Mouse (Mus musculus) liver, embryonic 14.5 days (tissue): ENCODE data around the gene Prrc2b. TPM values are rescaled to one million over a fixed set of nuclear protein-coding genes. Genes with fewer than 3 reads are reported as not detected.

ENCODE experiments used
- ATAC-seq: fragments of 200-750 bp; cut with Nextera tagmentation; 2 replicates; pipeline ENCODE4 v1.8.0; 2017; ENCODE audit warnings: moderate number of reproducible peaks, mild to moderate bottlenecking, moderate library complexity; ENCODE audit not compliant: insufficient read depth
- DNase-seq, 3 experiments: peaks; one replicate each; pipeline ENCODE4 v3.0.0-alpha.2; 2012 to 2013; ENCODE audit warnings: low read depth in 3 of 3, low spot score in 3 of 3
- H3K27ac ChIP-seq: fragments of 300-500 bp; sonication (generic); 2 replicates; pipeline ENCODE4 v1.5.1; 2014; ENCODE audit warnings: moderate library complexity, mild to moderate bottlenecking, control low read depth, inconsistent platforms
- H3K27me3 ChIP-seq: fragments of 300-500 bp; sonication (generic); 2 replicates; pipeline ENCODE4 v1.6.1; 2014; ENCODE audit warnings: mild to moderate bottlenecking, low read length, moderate library complexity; ENCODE audit not compliant: control insufficient read depth, insufficient read depth
- H3K36me3 ChIP-seq: fragments of 300-500 bp; sonication (generic); replicated peaks from 2 replicates; pipeline ENCODE4 v1.6.1; 2014; ENCODE audit warnings: low read depth; ENCODE audit not compliant: control insufficient read depth, insufficient read depth
- H3K4me1 ChIP-seq, 2 experiments: fragments of 200-500 bp in 1 of 2; fragments of 300-500 bp in 1 of 2; sonication (generic) in 1 of 2; replicated peaks; 2 replicates each; pipeline ENCODE4 v1.6.1; 2012 to 2014; ENCODE audit warnings: antibody characterized with exemption in 1 of 2, inconsistent platforms in 1 of 2, low read length in 1 of 2; ENCODE audit not compliant: control insufficient read depth in 2 of 2, insufficient read depth in 2 of 2
- H3K4me2 ChIP-seq: fragments of 300-500 bp; sonication (generic); 2 replicates; pipeline ENCODE4 v1.6.1; 2014; ENCODE audit warnings: low read depth, mild to moderate bottlenecking, control low read depth, moderate library complexity
- H3K4me3 ChIP-seq, 2 experiments: fragments of 200-500 bp in 1 of 2; fragments of 300-500 bp in 1 of 2; sonication (generic) in 1 of 2; 2 replicates each; pipeline ENCODE4 v1.5.1; 2012 to 2014; ENCODE audit warnings: low read depth in 2 of 2, low read length in 2 of 2, mild to moderate bottlenecking in 2 of 2, control low read depth in 1 of 2, inconsistent platforms in 1 of 2, moderate library complexity in 1 of 2; ENCODE audit not compliant: insufficient read depth in 1 of 2
- H3K9ac ChIP-seq: fragments of 300-500 bp; sonication (generic); replicated peaks from 2 replicates; pipeline ENCODE4 v1.6.1; 2014; ENCODE audit warnings: mild to moderate bottlenecking, control low read depth, moderate library complexity
- H3K9me3 ChIP-seq: fragments of 300-500 bp; sonication (generic); 2 replicates; pipeline ENCODE4 v1.6.1; 2016; ENCODE audit warnings: low read length, mixed read lengths; ENCODE audit not compliant: control insufficient read depth
- CTCF ChIP-seq: IDR thresholded peaks from 2 replicates; pipeline ENCODE4 v1.5.1; 2016; ENCODE audit warnings: antibody characterized with exemption, low read depth, control low read depth
- EP300 ChIP-seq: IDR thresholded peaks from 2 replicates; pipeline ENCODE4 v1.6.1; 2016; ENCODE audit warnings: antibody characterized with exemption, low read depth
- WGBS: fragments of 180-500 bp; shearing (Covaris S2); extraction: QIAGEN DNeasy Blood & Tissue Kit; methylation state at CpG from one replicate; pipeline ENCODE4 v1.1.7; 2014; ENCODE audit not compliant: insufficient replicate concordance; 5-methylcytosine and 5-hydroxymethylcytosine counted together
- polyA plus RNA-seq, 2 experiments: library from polyadenylated mRNA; depleted of rRNA in 1 of 2; stranded (reverse) in 1 of 2; unstranded in 1 of 2; fragments of >200 nt; fragmentation: Nextera tagmentation in 1 of 2; extraction: Ambion mirVana in 1 of 2; gene quantifications; 2 replicates each; pipeline versions ENCODE4 v1.2.1 to v1.2.3; 2012 to 2014

The Prrc2b gene
- polyA plus RNA-seq, 2 experiments: 6.2 to 7.6 TPM

- ATAC-seq (no peak), DNase-seq (no peak)
- H3K4me3 ChIP-seq: no peak overlapping the region
- H3K9me3 ChIP-seq: no peaks in the 10 kb centered on the region
- WGBS: 94% methylated on average over 11 of the region's 11 CpGs
- H3K9ac ChIP-seq: no peak overlapping the region
- H3K27ac ChIP-seq: no peak overlapping the region
- TF ChIP-seq CTCF (no peak), EP300 (no peak)
- H3K36me3 ChIP-seq: peaks cover 53% of the 10 kb centered on the region
- H3K4me2 ChIP-seq: no peak overlapping the region
- no peaks in the 10 kb centered on the region for H3K4me1 ChIP-seq
- H3K27me3 ChIP-seq: no peaks in the 10 kb centered on the region
These were observed 49.8 kb downstream of the Prrc2b start for GRCm38 (mm10) chr2:32200712-32201111.

GRCm38 (mm10) chr2:32201527-32201926 lies 50.6 kb downstream of the Prrc2b start:
- 85% methylated on average over 7 of the region's 7 CpGs for WGBS
- H3K36me3 ChIP-seq: peaks cover 58% of the 10 kb centered on the region
- H3K9ac ChIP-seq: no peak overlapping the region
- no peak for DNase-seq
- no peaks in the 10 kb centered on the region for H3K27me3 ChIP-seq
- H3K4me2 ChIP-seq: no peak overlapping the region
- no peak for TF ChIP-seq CTCF
- TF ChIP-seq EP300: no peak
- H3K4me1 ChIP-seq: no peaks in the 10 kb centered on the region
- H3K4me3 ChIP-seq: no peak overlapping the region
- H3K9me3 ChIP-seq: no peaks in the 10 kb centered on the region
- no peak overlapping the region for H3K27ac ChIP-seq
- ATAC-seq: no peak

- Histone ChIP-seq H3K9me3 (no peaks in the 10 kb centered on the region), H3K27ac (no peak overlapping the region)
- 89% methylated on average over 13 of the region's 13 CpGs for WGBS
These were observed 53.0 kb downstream of the Prrc2b start for GRCm38 (mm10) chr2:32203853-32204252.

GRCm38 (mm10) chr2:32207682-32208081 lies 56.8 kb downstream of the Prrc2b start:
- no peak for ATAC-seq
- H3K9ac ChIP-seq: no peak overlapping the region
- H3K27me3 ChIP-seq: no peaks in the 10 kb centered on the region
- H3K27ac ChIP-seq: no peak overlapping the region
- no peak overlapping the region for H3K4me3 ChIP-seq
- peaks cover 62% of the 10 kb centered on the region for H3K36me3 ChIP-seq
- no peak for DNase-seq
- H3K4me1 ChIP-seq: no peaks in the 10 kb centered on the region
- no peak for TF ChIP-seq EP300
- no peak for TF ChIP-seq CTCF
- no peaks in the 10 kb centered on the region for H3K9me3 ChIP-seq
- H3K4me2 ChIP-seq: no peak overlapping the region
- whole genome bisulfite sequencing: 71% methylated on average over 1 of the region's 1 CpGs

More at GRCm38 (mm10) chr2:32203853-32204252, 53.0 kb downstream of the Prrc2b start:
- DNase-seq (no peak), ATAC-seq (no peak)
- Histone ChIP-seq H3K4me3 (no peak overlapping the region), H3K4me1 (no peaks in the 10 kb centered on the region), H3K27me3 (no peaks in the 10 kb centered on the region), H3K36me3 (peaks cover 62% of the 10 kb centered on the region), H3K4me2 (no peak overlapping the region), H3K9ac (no peak overlapping the region)
- TF ChIP-seq CTCF (no peak), EP300 (no peak)

- 86% methylated on average over 8 of the region's 8 CpGs for WGBS
- H3K27ac ChIP-seq: no peak overlapping the region
- peaks cover 52% of the 10 kb centered on the region for H3K36me3 ChIP-seq
- ATAC-seq (no peak), DNase-seq (no peak)
- no peak overlapping the region for H3K9ac ChIP-seq
- H3K4me1 ChIP-seq: no peaks in the 10 kb centered on the region
- H3K4me3 ChIP-seq: no peak overlapping the region
- no peaks in the 10 kb centered on the region for H3K27me3 ChIP-seq
- no peak for TF ChIP-seq EP300
- no peak for TF ChIP-seq CTCF
- no peaks in the 10 kb centered on the region for H3K9me3 ChIP-seq
- no peak overlapping the region for H3K4me2 ChIP-seq
These were observed 60.8 kb downstream of the Prrc2b start for GRCm38 (mm10) chr2:32211689-32212088.

- ATAC-seq (no peak), DNase-seq (no peak)
- H3K4me1 ChIP-seq: no peaks in the 10 kb centered on the region
- no peak overlapping the region for H3K27ac ChIP-seq
- no peaks in the 10 kb centered on the region for H3K27me3 ChIP-seq
- no peak overlapping the region for H3K9ac ChIP-seq
- H3K4me3 ChIP-seq: no peak overlapping the region
- peaks cover 54% of the 10 kb centered on the region for H3K36me3 ChIP-seq
- H3K9me3 ChIP-seq: no peaks in the 10 kb centered on the region
- TF ChIP-seq EP300: no peak
- WGBS: 89% methylated on average over 10 of the region's 10 CpGs
- no peak overlapping the region for H3K4me2 ChIP-seq
These were observed 62.1 kb downstream of the Prrc2b start for GRCm38 (mm10) chr2:32213000-32213399.
